Mouse (Mus musculus) C2C12 (cell line): ENCODE measurements around the gene Kirrel3.

Experiments
- CEBPB ChIP-seq: IDR thresholded peaks from one replicate; pipeline ENCODE4 v1.6.1; 2011; ENCODE audit warnings: low read depth, mild to moderate bottlenecking, control low read depth, moderate library complexity
- CTCF ChIP-seq: IDR thresholded peaks from one replicate; pipeline ENCODE4 v1.5.1; 2011; ENCODE audit not compliant: control insufficient read depth, insufficient read depth, insufficient read length
- USF1 ChIP-seq: IDR thresholded peaks from one replicate; pipeline ENCODE4 v1.6.1; 2011; ENCODE audit warnings: low read depth, mild to moderate bottlenecking, control low read depth, moderate library complexity

GRCm38 (mm10) chr9:34962251-34962650 is 476.6 kb downstream of the Kirrel3 start:
- TF ChIP-seq CTCF (no peak), CEBPB (no peak), USF1 (no peak)
